Mouse (Mus musculus) ES-Bruce4 (cell line): ENCODE results near the gene Baz2b.

Source experiments
- CTCF ChIP-seq: IDR thresholded peaks from one replicate; pipeline ENCODE4 v1.8.1; 2011; ENCODE audit warnings: low read depth, low read length
- EP300 ChIP-seq: IDR thresholded peaks from 2 replicates; pipeline ENCODE4 v1.6.1; 2011; ENCODE audit warnings: low read depth, low read length; ENCODE audit not compliant: insufficient read depth
- POLR2A ChIP-seq: IDR thresholded peaks from one replicate; pipeline ENCODE4 v1.8.1; 2011; ENCODE audit warnings: low read length; ENCODE audit not compliant: insufficient read depth

- no peak for TF ChIP-seq CTCF
- no peak for TF ChIP-seq POLR2A
- TF ChIP-seq EP300: no peak
These were observed 45.9 kb downstream of the Baz2b start for GRCm38 (mm10) chr2:60163744-60164143.
